1 mouse cellular context compared by ENCODE assay signal in genomic region chr1:184825093-184825492, GRCm38 (mm10).
TF ChIP-seq lines count a peak whose summit lies in the region.

No protein-coding gene starts in this region.

TF ChIP-seq in CH12.LX, 34 proteins besides CTCF, POLR2A, EP300 and RAD21 (continued from another document):
- TF ChIP-seq E2F4 (IDR thresholded peaks at IDR 0.05; ENCODE audit: insufficient replicate concordance, low read depth, low read length): no peak
- no peak for TF ChIP-seq JUN (IDR thresholded peaks at IDR 0.05; ENCODE audit: insufficient read depth, low read depth, low read length)
- no peak for TF ChIP-seq BHLHE40 (IDR thresholded peaks at IDR 0.05; ENCODE audit: low read depth, low read length)
- no peak for TF ChIP-seq MEF2A (IDR thresholded peaks at IDR 0.05; ENCODE audit: borderline replicate concordance, low read depth, low read length)
- no peak for TF ChIP-seq ZNF384 (IDR thresholded peaks at IDR 0.05; ENCODE audit: low read depth, low read length)
